In genomic region chr17:84026110-84026509, GRCm38 (mm10) we compare ENCODE assay signal across 9 mouse cellular contexts.
A peak's percentile ranks its signal among the peaks of the same experiment; 100 is the strongest.
DNase-seq lines count a peak whose midpoint lies in the region; ATAC-seq lines count a peak whose summit lies in the region.
"Had no signal": no experiment of that assay in that cellular context is flagged by ENCODE, and none has a peak within 500 bp of the region (broad histone marks: within the 10 kb centered on the region; RNA-seq: fewer than 3 reads in every experiment).

No protein-coding gene starts in this region.

- no peaks in the 10 kb centered on the region for H3K27me3 ChIP-seq in embryonic facial prominence, embryonic 14.5 days (replicated peaks; ENCODE audit: control insufficient read depth, insufficient read depth, low read length)
- H3K27me3 ChIP-seq in intestine, embryonic 16.5 days (replicated peaks; ENCODE audit: control insufficient read depth, insufficient read depth, low read length) = no peaks in the 10 kb centered on the region

- WGBS in embryonic facial prominence, embryonic 14.5 days = 20% methylated on average over 7 of the region's 9 CpGs
- 29% methylated on average over 9 of the region's 9 CpGs for WGBS in intestine, embryonic 16.5 days

- H3K4me1 ChIP-seq in embryonic facial prominence, embryonic 14.5 days (ENCODE audit: control insufficient read depth, insufficient read depth, low read length) = peaks cover 22% of the 10 kb centered on the region
- H3K4me1 ChIP-seq in intestine, embryonic 16.5 days (ENCODE audit: control insufficient read depth, insufficient read depth, low read length) = peaks cover 23% of the 10 kb centered on the region

- peak; percentile 78 for ATAC-seq in embryonic facial prominence, embryonic 14.5 days (ENCODE audit: low read depth)
- ATAC-seq in intestine, embryonic 16.5 days = peak; percentile 87
- ATAC-seq in megakaryocyte progenitor cell, adult 5-6 weeks (replicated peaks; ENCODE audit: poor library complexity) = peak; percentile 59
- ATAC-seq in erythroid progenitor cell, adult 5-6 weeks (replicated peaks; ENCODE audit: low FRiP score, poor library complexity, severe bottlenecking) = no peak

- 0 out of 2 replicates have a peak overlapping the region, but pooled peaks have one; percentile 7 for H3K9ac ChIP-seq in embryonic facial prominence, embryonic 14.5 days (ENCODE audit: low read depth, low read length)
- peak overlapping the region; percentile 52 for H3K9ac ChIP-seq in intestine, embryonic 16.5 days (ENCODE audit: low read depth, low read length)
- H3K9ac ChIP-seq: neural tube, embryonic 13.5 days had no signal

- peak; percentile 27 to 48 for DNase-seq in cerebellum, postnatal 25 days
- no peak for DNase-seq in cerebellum, adult 11-12 months
- peak; percentile 78 for DNase-seq in ovary, adult 18-20 months (ENCODE audit: low spot score)
- no peak for DNase-seq in ovary, postnatal 10 days (ENCODE audit: low spot score)
- peak; percentile 92 for DNase-seq in embryonic facial prominence, embryonic 14.5 days (ENCODE audit: low spot score)

- peak overlapping the region; percentile 67 for H3K27ac ChIP-seq in embryonic facial prominence, embryonic 14.5 days (replicated peaks; ENCODE audit: low read depth, low read length)
- peak overlapping the region; percentile 90 for H3K27ac ChIP-seq in intestine, embryonic 16.5 days (ENCODE audit: low read length)
- H3K27ac ChIP-seq: neural tube, embryonic 13.5 days had no signal

- no peaks in the 10 kb centered on the region for H3K36me3 ChIP-seq in embryonic facial prominence, embryonic 14.5 days (ENCODE audit: control insufficient read depth, insufficient read depth, low read length)
- no peaks in the 10 kb centered on the region for H3K36me3 ChIP-seq in intestine, embryonic 16.5 days (ENCODE audit: control insufficient read depth, insufficient read depth, low read length)
- H3K36me3 ChIP-seq: neural tube, embryonic 13.5 days had no signal

- 0 out of 2 replicates have a peak overlapping the region, but pooled peaks have one; percentile 6 for H3K4me2 ChIP-seq in embryonic facial prominence, embryonic 14.5 days (ENCODE audit: low read depth, low read length)
- peak overlapping the region; percentile 38 for H3K4me2 ChIP-seq in intestine, embryonic 16.5 days (ENCODE audit: low read depth, low read length)
- H3K4me2 ChIP-seq: neural tube, embryonic 13.5 days had no signal

- peaks cover 8% of the 10 kb centered on the region for H3K9me3 ChIP-seq in embryonic facial prominence, embryonic 14.5 days (ENCODE audit: control insufficient read depth, low read length)
- H3K9me3 ChIP-seq in intestine, embryonic 16.5 days (ENCODE audit: control insufficient read depth, low read length) = no peaks in the 10 kb centered on the region; the same call in 1 of the 2 replicates
- H3K9me3 ChIP-seq: neural tube, embryonic 13.5 days had no signal

- no peak overlapping the region for H3K4me3 ChIP-seq in embryonic facial prominence, embryonic 14.5 days (ENCODE audit: low read depth, low read length)
- H3K4me3 ChIP-seq in intestine, embryonic 16.5 days (ENCODE audit: low read length) = peak overlapping the region; percentile 32; the same call in 1 of the 2 replicates
- H3K4me3 ChIP-seq: neural tube, embryonic 13.5 days had no signal

Comparison
In these comparisons a context has a peak if more than half of its experiments do, and no peak if none do; other contexts are left out.
1. DNase-seq: peak in cerebellum, postnatal 25 days (2 of 2), ovary, adult 18-20 months (single experiment) and embryonic facial prominence, embryonic 14.5 days (single experiment); none in cerebellum, adult 11-12 months (single experiment) and ovary, postnatal 10 days (single experiment).